Comparison of ENCODE assay signal across 8 mouse cellular contexts in the genomic region with DNA sequence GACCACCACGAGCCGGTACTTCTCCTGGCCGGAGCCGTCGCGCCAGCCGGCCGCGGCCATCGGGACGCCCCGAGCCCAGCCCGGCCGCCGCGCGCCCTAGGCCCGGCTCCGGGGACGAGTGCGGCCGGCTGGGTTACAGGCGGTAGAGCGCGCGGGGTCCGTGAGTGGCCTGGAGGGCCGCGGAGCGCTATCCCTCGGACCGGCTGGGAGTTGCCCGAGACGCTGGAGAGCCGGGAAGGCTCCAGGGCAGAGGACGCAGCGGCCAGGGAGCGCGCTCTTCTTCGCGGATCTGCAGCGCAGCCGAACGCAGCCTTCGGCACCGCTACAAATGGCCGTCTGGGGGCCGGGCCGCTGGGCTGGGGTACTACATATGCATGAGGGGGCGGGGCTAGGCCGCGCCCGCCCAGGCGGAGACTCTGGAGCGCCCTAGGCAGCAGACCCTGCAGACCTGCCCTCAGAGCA. TPM values are rescaled to one million over a fixed set of nuclear protein-coding genes. Genes with fewer than 3 reads are reported as not detected.
DNase-seq lines count a peak whose midpoint lies in the region; ATAC-seq and TF ChIP-seq lines count a peak whose summit lies in the region.

TSS of gene Rras2 (minus strand) at position 338 of the 462 bp plus-strand sequence.

- no peaks in the 10 kb centered on the region for H3K9me3 ChIP-seq in hindbrain, embryonic 16.5 days (ENCODE audit: control insufficient read depth, low read length)

- ATAC-seq in Patski: peak; percentile 96
- peak; percentile 99 for ATAC-seq in hindbrain, embryonic 16.5 days

- TF ChIP-seq CTCF in Patski (IDR thresholded peaks at IDR 0.05): no peak
- TF ChIP-seq CTCF in gastrocnemius, adult 2 months (IDR thresholded peaks at IDR 0.05): no peak

- POLR2A ChIA-PET in Patski (lab: Charles Lee): interaction anchor here (1.2 kb wide), 1 partner anchor 28 kb away, joined by 3 read pairs; no protein-coding TSS in a partner anchor

- in situ Hi-C loops in Patski (cut with MboI; ENCODE audit: low pct_unique_long_range_greater_than_20kb): loop anchor here (10.0 kb wide), 2 partner anchors 53 to 87 kb away; no protein-coding TSS in a partner anchor

- CTCF ChIA-PET in Patski (lab: Charles Lee): no interaction called here

- H3K9ac ChIP-seq in hindbrain, embryonic 16.5 days (ENCODE audit: low read depth, low read length): peak within 1 kb of the TSS; percentile 91

- H3K4me3 ChIP-seq in gastrocnemius, adult 2 months: peak within 1 kb of the TSS; percentile 93
- H3K4me3 ChIP-seq in hindbrain, embryonic 16.5 days (ENCODE audit: low read length): peak within 1 kb of the TSS; percentile 91

- H3K4me2 ChIP-seq in hindbrain, embryonic 16.5 days (ENCODE audit: low read length): peak within 1 kb of the TSS; percentile 86

- intact Hi-C loops in gastrocnemius, adult 2 months (cut with DNase I): loop anchor here (5.0 kb wide), 2 partner anchors 50 to 95 kb away; no protein-coding TSS in a partner anchor

- WGBS in hindbrain, embryonic 16.5 days: 0% methylated on average over 54 of the region's 55 CpGs

- peak within 1 kb of the TSS; percentile 91 for H3K27ac ChIP-seq in gastrocnemius, adult 2 months
- peak within 1 kb of the TSS; percentile 90 for H3K27ac ChIP-seq in hindbrain, embryonic 16.5 days (ENCODE audit: low read depth, low read length)

- no peak for DNase-seq in Patski (ENCODE audit: low read depth, low spot score)
- DNase-seq in cerebellum, postnatal 25 days: peak; percentile 90 to 94
- peak; percentile 91 for DNase-seq in gastrocnemius, adult 2 months
- peak; percentile 53 for DNase-seq in left cerebral cortex, adult 11 months (ENCODE audit: low spot score)
- peak; percentile 92 for DNase-seq in lung, postnatal 36 days
- peak; percentile 65 for DNase-seq in retina, postnatal 7 days (ENCODE audit: low read depth, low spot score)
- peak; percentile 83 to 85 for DNase-seq in urinary bladder, adult 18-20 months (ENCODE audit: low spot score in 2 of 2)

- no peaks in the 10 kb centered on the region for H3K27me3 ChIP-seq in Patski
- H3K27me3 ChIP-seq in hindbrain, embryonic 16.5 days (replicated peaks; ENCODE audit: control insufficient read depth, insufficient read depth, low read length): no peaks in the 10 kb centered on the region

- H3K4me1 ChIP-seq in hindbrain, embryonic 16.5 days (ENCODE audit: control insufficient read depth, insufficient read depth, low read depth, low read length): peaks cover 14% of the 10 kb centered on the region

- H3K36me3 ChIP-seq in hindbrain, embryonic 16.5 days (ENCODE audit: control insufficient read depth, insufficient read depth, low read length): no peaks in the 10 kb centered on the region

RNA-seq across cellular contexts. Expression of gene Rras2, which starts in this region (rescaled TPM):
- 145 TPM for polyA plus RNA-seq in Patski (2021)
- total RNA-seq in gastrocnemius, adult 2 months (2021): 10 to 100 TPM; 15.6 to 20.1 TPM
- polyA plus RNA-seq in hindbrain, embryonic 16.5 days (2015; fragmentation: Nextera tagmentation; extraction: Ambion mirVana): 18.3 and 19.6 TPM in 2 replicates
